Mouse (Mus musculus): ENCODE measurements around the gene Rasgef1c. TPM values are rescaled to one million over a fixed set of nuclear protein-coding genes. Genes with fewer than 3 reads are reported as not detected.

The Rasgef1c gene
- polyA plus RNA-seq, 1 experiment, result 0.52 TPM

DNA sequence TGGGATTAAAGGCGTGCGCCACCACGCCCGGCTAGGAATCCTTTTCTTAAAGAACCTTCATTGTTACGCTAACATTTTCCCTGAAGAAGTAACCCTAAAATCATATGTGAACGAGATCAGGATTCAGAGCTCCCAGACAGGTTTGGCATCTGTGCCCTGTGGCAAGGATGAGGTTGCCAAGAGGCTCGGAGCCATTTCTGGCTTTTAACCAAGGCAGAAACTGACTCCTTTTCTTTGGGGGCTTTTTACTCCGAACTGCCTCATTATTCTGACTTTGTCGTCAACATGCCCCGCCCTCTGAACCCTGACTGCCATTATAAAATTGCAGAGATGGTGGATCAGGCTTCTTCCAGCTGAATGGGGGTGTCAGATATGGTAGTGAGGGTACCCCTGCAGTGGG, 106.1 kb downstream of the Rasgef1c start:
- Histone ChIP-seq H3K27ac (ENCODE audit: insufficient read depth, low read depth, low read length) (no peak overlapping the region), H3K4me3 (ENCODE audit: low read depth, low read length) (no peak overlapping the region), H3K27me3 (ENCODE audit: control insufficient read depth, insufficient read depth, low read length) (0 out of 2 replicates have a peak, but pooled peaks cover 4% of the 10 kb centered on the region), H3K4me1 (ENCODE audit: control insufficient read depth, insufficient read depth, insufficient read length, low read length) (no peaks in the 10 kb centered on the region), H3K36me3 (ENCODE audit: control insufficient read depth, insufficient read depth, low read length) (no peaks in the 10 kb centered on the region)
- TF ChIP-seq POLR2A (IDR thresholded peaks at IDR 0.05; ENCODE audit: low read depth, low read length) (no peak), CTCF (IDR thresholded peaks at IDR 0.05; ENCODE audit: extremely low read depth, insufficient read length, insufficient replicate concordance, low read depth, low read length) (no peak)
- WGBS, result 82% methylated on average over 10 of the region's 10 CpGs

- Histone ChIP-seq H3K27me3 (ENCODE audit: control insufficient read depth, insufficient read depth, low read length) (0 out of 2 replicates have a peak, but pooled peaks cover 4% of the 10 kb centered on the region), H3K27ac (ENCODE audit: insufficient read depth, low read depth, low read length) (no peak overlapping the region), H3K4me3 (ENCODE audit: low read depth, low read length) (no peak overlapping the region), H3K36me3 (ENCODE audit: control insufficient read depth, insufficient read depth, low read length) (no peaks in the 10 kb centered on the region), H3K4me1 (ENCODE audit: control insufficient read depth, insufficient read depth, insufficient read length, low read length) (no peaks in the 10 kb centered on the region)
- TF ChIP-seq CTCF (IDR thresholded peaks at IDR 0.05; ENCODE audit: extremely low read depth, insufficient read length, insufficient replicate concordance, low read depth, low read length) (no peak), POLR2A (IDR thresholded peaks at IDR 0.05; ENCODE audit: low read depth, low read length) (no peak)
- 63% methylated on average over 5 of the region's 5 CpGs for WGBS
These were observed 106.6 kb downstream of the Rasgef1c start for GRCm38 (mm10) chr11:50008231-50008630.

GRCm38 (mm10) chr11:50013016-50013415, 111.4 kb downstream of the Rasgef1c start:
- no peaks in the 10 kb centered on the region for H3K4me1 ChIP-seq (ENCODE audit: control insufficient read depth, insufficient read depth, insufficient read length, low read length)
- no peaks in the 10 kb centered on the region for H3K36me3 ChIP-seq (ENCODE audit: control insufficient read depth, insufficient read depth, low read length)
- 76% methylated on average over 6 of the region's 6 CpGs for WGBS
- no peak for TF ChIP-seq CTCF (IDR thresholded peaks at IDR 0.05; ENCODE audit: extremely low read depth, insufficient read length, insufficient replicate concordance, low read depth, low read length)
- no peak for TF ChIP-seq POLR2A (IDR thresholded peaks at IDR 0.05; ENCODE audit: low read depth, low read length)
- H3K4me3 ChIP-seq (ENCODE audit: low read depth, low read length), result no peak overlapping the region
- H3K27ac ChIP-seq (ENCODE audit: insufficient read depth, low read depth, low read length), result no peak overlapping the region
- 0 out of 2 replicates have a peak, but pooled peaks cover 4% of the 10 kb centered on the region for H3K27me3 ChIP-seq (ENCODE audit: control insufficient read depth, insufficient read depth, low read length)

GRCm38 (mm10) chr11:50016503-50016902, 114.9 kb downstream of the Rasgef1c start:
- Histone ChIP-seq H3K27me3 (ENCODE audit: control insufficient read depth, insufficient read depth, low read length) (no peaks in the 10 kb centered on the region), H3K36me3 (ENCODE audit: control insufficient read depth, insufficient read depth, low read length) (no peaks in the 10 kb centered on the region), H3K4me1 (ENCODE audit: control insufficient read depth, insufficient read depth, insufficient read length, low read length) (no peaks in the 10 kb centered on the region), H3K4me3 (ENCODE audit: low read depth, low read length) (no peak overlapping the region), H3K27ac (ENCODE audit: insufficient read depth, low read depth, low read length) (no peak overlapping the region)
- TF ChIP-seq POLR2A (IDR thresholded peaks at IDR 0.05; ENCODE audit: low read depth, low read length), result no peak
- WGBS, result 77% methylated on average over 5 of the region's 5 CpGs

- no peaks in the 10 kb centered on the region for H3K27me3 ChIP-seq (ENCODE audit: control insufficient read depth, insufficient read depth, low read length)
- no peak overlapping the region for H3K27ac ChIP-seq (ENCODE audit: insufficient read depth, low read depth, low read length)
- 58% methylated on average over 7 of the region's 7 CpGs for WGBS
- TF ChIP-seq CTCF (IDR thresholded peaks at IDR 0.05; ENCODE audit: extremely low read depth, insufficient read length, insufficient replicate concordance, low read depth, low read length), result no peak
- TF ChIP-seq POLR2A (IDR thresholded peaks at IDR 0.05; ENCODE audit: low read depth, low read length), result no peak
- H3K4me3 ChIP-seq (ENCODE audit: low read depth, low read length), result no peak overlapping the region
- H3K4me1 ChIP-seq (ENCODE audit: control insufficient read depth, insufficient read depth, insufficient read length, low read length), result no peaks in the 10 kb centered on the region
- no peaks in the 10 kb centered on the region for H3K36me3 ChIP-seq (ENCODE audit: control insufficient read depth, insufficient read depth, low read length)
These were observed 115.9 kb downstream of the Rasgef1c start for GRCm38 (mm10) chr11:50017511-50017910.

DNA sequence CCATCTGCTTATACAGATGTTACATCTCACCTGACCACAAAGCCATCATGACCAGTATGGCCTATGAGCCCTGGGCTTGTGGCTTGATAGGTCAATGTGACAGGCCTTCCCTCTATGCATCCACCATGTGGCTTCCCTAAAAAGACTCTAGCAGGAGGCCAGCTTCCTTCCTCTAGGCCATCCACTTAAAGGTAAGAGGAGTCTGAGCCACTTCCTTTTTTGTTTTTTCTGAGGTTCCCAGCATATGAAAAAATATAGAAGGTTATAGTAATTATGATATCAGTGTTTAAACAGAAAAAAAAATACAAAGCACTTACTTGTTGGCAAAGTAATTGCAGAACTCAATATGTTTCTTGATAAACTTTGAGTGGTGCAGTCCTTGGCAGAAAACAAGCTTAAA, 117.2 kb downstream of the Rasgef1c start:
- Histone ChIP-seq H3K27me3 (ENCODE audit: control insufficient read depth, insufficient read depth, low read length) (no peaks in the 10 kb centered on the region), H3K36me3 (ENCODE audit: control insufficient read depth, insufficient read depth, low read length) (no peaks in the 10 kb centered on the region), H3K4me3 (ENCODE audit: low read depth, low read length) (no peak overlapping the region), H3K27ac (ENCODE audit: insufficient read depth, low read depth, low read length) (no peak overlapping the region), H3K4me1 (ENCODE audit: control insufficient read depth, insufficient read depth, insufficient read length, low read length) (no peaks in the 10 kb centered on the region)
- TF ChIP-seq CTCF (IDR thresholded peaks at IDR 0.05; ENCODE audit: extremely low read depth, insufficient read length, insufficient replicate concordance, low read depth, low read length), result no peak
- TF ChIP-seq POLR2A (IDR thresholded peaks at IDR 0.05; ENCODE audit: low read depth, low read length), result no peak

DNA sequence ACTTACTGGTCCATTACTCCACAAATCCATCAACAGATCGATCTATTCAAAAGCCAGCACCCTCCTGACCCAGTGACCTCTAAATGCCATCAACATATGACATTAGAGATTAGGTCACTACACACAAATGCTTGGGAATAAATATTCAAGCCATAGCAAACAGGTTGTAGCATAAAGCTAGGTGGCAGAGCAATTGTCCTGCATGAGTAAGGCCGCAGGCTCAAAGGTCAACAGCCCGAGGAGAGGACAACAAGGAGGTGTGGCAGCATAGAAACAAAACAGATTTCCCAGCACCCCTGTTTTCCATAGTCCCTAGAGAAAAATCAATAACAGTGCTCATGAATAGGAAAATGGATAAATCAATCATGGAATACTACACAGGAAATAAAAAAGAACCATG, 120.5 kb downstream of the Rasgef1c start:
- Histone ChIP-seq H3K27ac (ENCODE audit: insufficient read depth, low read depth, low read length) (no peak overlapping the region), H3K4me1 (ENCODE audit: control insufficient read depth, insufficient read depth, insufficient read length, low read length) (no peaks in the 10 kb centered on the region), H3K36me3 (ENCODE audit: control insufficient read depth, insufficient read depth, low read length) (no peaks in the 10 kb centered on the region), H3K4me3 (ENCODE audit: low read depth, low read length) (no peak overlapping the region), H3K27me3 (ENCODE audit: control insufficient read depth, insufficient read depth, low read length) (no peaks in the 10 kb centered on the region; the same call in 1 of the 2 replicates)
- WGBS, result 57% methylated on average over 3 of the region's 3 CpGs
- no peak for TF ChIP-seq CTCF (IDR thresholded peaks at IDR 0.05; ENCODE audit: extremely low read depth, insufficient read length, insufficient replicate concordance, low read depth, low read length)
- TF ChIP-seq POLR2A (IDR thresholded peaks at IDR 0.05; ENCODE audit: low read depth, low read length), result no peak

DNA sequence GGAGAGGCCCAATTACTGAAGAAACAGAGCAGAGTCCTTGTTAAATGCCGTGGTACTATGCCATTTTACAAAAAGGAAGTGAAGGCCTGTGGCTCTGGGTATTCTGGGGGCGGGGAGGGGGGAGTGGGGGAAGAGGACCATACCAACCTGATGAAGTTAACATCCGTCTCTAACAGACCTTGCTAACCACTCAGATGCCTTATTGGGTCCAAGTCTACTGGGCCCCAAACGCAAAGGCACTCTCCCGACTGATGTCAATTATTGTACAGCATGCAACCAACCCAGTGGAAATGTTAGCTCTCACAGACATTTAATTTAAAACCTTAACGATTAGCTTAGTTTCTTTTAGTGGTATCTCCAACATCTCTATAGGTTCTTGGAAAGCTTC, 122.8 kb downstream of the Rasgef1c start:
- H3K4me3 ChIP-seq (ENCODE audit: low read depth, low read length), result peak overlapping the region; percentile 78
- no peaks in the 10 kb centered on the region; the same call in 1 of the 2 replicates for H3K27me3 ChIP-seq (ENCODE audit: control insufficient read depth, insufficient read depth, low read length)
- no peak overlapping the region for H3K27ac ChIP-seq (ENCODE audit: insufficient read depth, low read depth, low read length)
- WGBS, result 43% methylated on average over 6 of the region's 6 CpGs
- TF ChIP-seq POLR2A (IDR thresholded peaks at IDR 0.05; ENCODE audit: low read depth, low read length), result no peak
- no peaks in the 10 kb centered on the region for H3K4me1 ChIP-seq (ENCODE audit: control insufficient read depth, insufficient read depth, insufficient read length, low read length)
- no peaks in the 10 kb centered on the region for H3K36me3 ChIP-seq (ENCODE audit: control insufficient read depth, insufficient read depth, low read length)

Data from small intestine, adult 2 months (tissue).